In genomic region chr5:129886911-129887636, GRCm38 (mm10) we compare ENCODE assay signal across 8 mouse cellular contexts. TPM values are rescaled to one million over a fixed set of nuclear protein-coding genes. Genes with fewer than 3 reads are reported as not detected.
DNase-seq lines count a peak whose midpoint lies in the region; ATAC-seq lines count a peak whose summit lies in the region.

Gene Chchd2, minus strand, starts transcription at chr5:129887470.

- peak; percentile 93 for DNase-seq in WW6 (ENCODE audit: low read depth, low spot score)
- peak; percentile 85 to 90 for DNase-seq in cerebellum, postnatal 4 days (ENCODE audit: low spot score in 2 of 2)
- DNase-seq in gastrocnemius, adult 18-20 months (ENCODE audit: low spot score) = peak; percentile 97
- peak; percentile 88 to 93 for DNase-seq in left cerebral cortex, adult 18-20 months (ENCODE audit: low spot score in 2 of 2)
- DNase-seq in right cerebral cortex, adult 18-20 months = peak; percentile 96
- peak; percentile 66 for DNase-seq in urinary bladder, postnatal 10 days (ENCODE audit: low spot score)

- H3K27ac ChIP-seq in hindbrain, embryonic 16.5 days (ENCODE audit: low read depth, low read length) = peak within 1 kb of the TSS; percentile 92
- peak within 1 kb of the TSS; percentile 54 for H3K27ac ChIP-seq in macrophage

- peak within 1 kb of the TSS; percentile 89 for H3K4me2 ChIP-seq in hindbrain, embryonic 16.5 days (ENCODE audit: low read length)

- H3K79me2 ChIP-seq in macrophage (ENCODE audit: inconsistent target) = peaks cover 40% of the 10 kb centered on the region

- peak within 1 kb of the TSS; percentile 92 for H3K9ac ChIP-seq in hindbrain, embryonic 16.5 days (ENCODE audit: low read depth, low read length)

- H3K27me3 ChIP-seq in hindbrain, embryonic 16.5 days (replicated peaks; ENCODE audit: control insufficient read depth, insufficient read depth, low read length) = no peaks in the 10 kb centered on the region

- peak within 1 kb of the TSS; percentile 67 for H3K4me3 ChIP-seq in hindbrain, embryonic 16.5 days (ENCODE audit: low read length)
- H3K4me3 ChIP-seq in macrophage (ENCODE audit: inconsistent target) = peak within 1 kb of the TSS; percentile 92

- H3K9me3 ChIP-seq in hindbrain, embryonic 16.5 days (ENCODE audit: control insufficient read depth, low read length) = no peaks in the 10 kb centered on the region

- WGBS in hindbrain, embryonic 16.5 days = under 1% methylated on average over 46 of the region's 46 CpGs
- WGBS in macrophage (ENCODE audit: missing documents) = 1% methylated on average over 46 of the region's 46 CpGs

- peaks cover 13% of the 10 kb centered on the region for H3K4me1 ChIP-seq in hindbrain, embryonic 16.5 days (ENCODE audit: control insufficient read depth, insufficient read depth, low read depth, low read length)

- ATAC-seq in hindbrain, embryonic 16.5 days = peak; percentile 99

- H3K36me3 ChIP-seq in hindbrain, embryonic 16.5 days (ENCODE audit: control insufficient read depth, insufficient read depth, low read length) = peaks cover 8% of the 10 kb centered on the region
- peaks cover 9% of the 10 kb centered on the region for H3K36me3 ChIP-seq in macrophage (ENCODE audit: inconsistent target)

RNA-seq across cellular contexts. Expression of gene Chchd2, which starts in this region (rescaled TPM):
- 100 to 1,000 TPM; 609 to 675 TPM for total RNA-seq in gastrocnemius, adult 18-20 months (2021)
- 679 and 729 TPM in 2 replicates for polyA plus RNA-seq in hindbrain, embryonic 16.5 days (2015; fragmentation: Nextera tagmentation; extraction: Ambion mirVana)
- 100 to 1,000 TPM; 475 to 476 TPM for total RNA-seq in left cerebral cortex, adult 18-20 months (2021)
- total RNA-seq in macrophage (2018; cell fraction: chromatin; rRNA removed) = 10 to 100 TPM; 11.3 to 42.6 (median 18.5) TPM
- total RNA-seq in macrophage (2018; cell fraction: cytosol; rRNA removed) = 100 to 1,000 TPM; 172 to 282 (median 238) TPM
- 10 to 100 TPM; 24.4 to 67.5 (median 39.3) TPM for total RNA-seq in macrophage (2018; cell fraction: nucleus; rRNA removed)
- 61.0 to 327 TPM (median 283 TPM) in 3 replicates for polyA plus RNA-seq in macrophage (2018)

Comparison
In these comparisons a context has a peak if more than half of its experiments do, and no peak if none do; other contexts are left out.
1. Peak in every context shown above with its lines: DNase-seq, ATAC-seq, H3K4me3 ChIP-seq and H3K27ac ChIP-seq.